Mouse (Mus musculus) layer of hippocampus, postnatal 14 days (tissue): ENCODE results near the gene Gcm1. TPM values are rescaled to one million over a fixed set of nuclear protein-coding genes. Genes with fewer than 3 reads are reported as not detected.

Experiments
- DNase-seq, 2 experiments: peaks; one replicate each; pipeline ENCODE4 v3.0.0; 2021 to 2022; ENCODE audit warnings: low spot score in 2 of 2, mixed read lengths in 1 of 2
- long read RNA-seq, 2 experiments: library from polyadenylated mRNA; stranded (forward); transcript quantifications; one replicate each; pipeline ENCODE4 v2.0.0; 2021
- total RNA-seq, 2 experiments: library from RNA; stranded (reverse); gene quantifications; 2 replicates each; pipeline ENCODE4 v1.2.3; 2021

Gcm1 gene
- total RNA-seq: not detected
- long read RNA-seq, experiment 1: 0 reads
- long read RNA-seq, experiment 2: 0 reads

- DNase-seq: no peak
These were observed at the start of gene Gcm1 for GRCm38 (mm10) chr9:78051677-78052076. Gene Gcm1, plus strand, starts transcription at chr9:78051924.

- DNase-seq: no peak
These were observed 48.4 kb upstream of the Gcm1 start for GRCm38 (mm10) chr9:78003278-78003677.

- no peak for DNase-seq
These were observed 46.2 kb upstream of the Gcm1 start for GRCm38 (mm10) chr9:78005481-78005880.

- peak; percentile 64 to 66 for DNase-seq
These were observed 45.3 kb upstream of the Gcm1 start for GRCm38 (mm10) chr9:78006209-78007001.

- no peak for DNase-seq
These were observed 42.3 kb upstream of the Gcm1 start for GRCm38 (mm10) chr9:78009382-78009781.

GRCm38 (mm10) chr9:78010187-78010586 is 41.5 kb upstream of the Gcm1 start:
- no peak for DNase-seq

- DNase-seq: no peak
These were observed 41.0 kb upstream of the Gcm1 start for GRCm38 (mm10) chr9:78010707-78011106.

- no peak for DNase-seq
These were observed 39.7 kb upstream of the Gcm1 start for GRCm38 (mm10) chr9:78012066-78012465.

- no peak for DNase-seq
These were observed 39.0 kb upstream of the Gcm1 start for GRCm38 (mm10) chr9:78012681-78013080.

GRCm38 (mm10) chr9:78013813-78014212 is 37.9 kb upstream of the Gcm1 start:
- no peak for DNase-seq

GRCm38 (mm10) chr9:78015816-78016215 is 35.9 kb upstream of the Gcm1 start:
- DNase-seq: no peak

- no peak for DNase-seq
These were observed 35.4 kb upstream of the Gcm1 start for GRCm38 (mm10) chr9:78016288-78016687.

GRCm38 (mm10) chr9:78021256-78021655 is 30.5 kb upstream of the Gcm1 start:
- DNase-seq: no peak

- no peak for DNase-seq
These were observed 29.4 kb upstream of the Gcm1 start for GRCm38 (mm10) chr9:78022187-78022945.

GRCm38 (mm10) chr9:78024823-78025222 is 26.9 kb upstream of the Gcm1 start:
- DNase-seq: peak; percentile 45 to 59

GRCm38 (mm10) chr9:78027099-78027498 is 24.6 kb upstream of the Gcm1 start:
- DNase-seq: no peak

- DNase-seq: no peak
These were observed 20.8 kb upstream of the Gcm1 start for GRCm38 (mm10) chr9:78030835-78031456.

GRCm38 (mm10) chr9:78032930-78033329 is 18.8 kb upstream of the Gcm1 start:
- no peak for DNase-seq

- no peak for DNase-seq
These were observed 16.4 kb upstream of the Gcm1 start for GRCm38 (mm10) chr9:78035296-78035695.

- no peak for DNase-seq
These were observed 15.9 kb upstream of the Gcm1 start for GRCm38 (mm10) chr9:78035831-78036230.

- peak; percentile 67 to 77 for DNase-seq
These were observed 12.8 kb upstream of the Gcm1 start for GRCm38 (mm10) chr9:78038755-78039489.
